In the genomic region with DNA sequence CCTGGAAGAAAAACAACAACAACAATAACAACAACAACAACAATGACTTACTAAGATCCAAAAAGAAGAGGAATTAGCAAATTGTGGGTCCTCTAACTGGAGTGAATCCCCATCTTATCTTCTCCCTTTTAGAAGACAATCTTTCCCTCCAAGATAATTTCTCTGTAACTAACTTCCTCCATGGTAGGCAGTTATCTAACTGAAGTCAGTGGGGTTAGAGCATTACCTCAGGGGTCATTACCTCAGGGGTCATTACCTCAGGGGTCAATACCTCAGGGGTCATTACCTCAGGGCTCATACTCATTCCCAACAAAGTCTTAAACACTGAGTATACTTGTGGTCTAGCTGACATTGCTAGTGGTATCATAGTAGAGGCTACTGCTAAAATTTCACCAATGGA, we compare ENCODE assay signal across 27 mouse cellular contexts. TPM values are rescaled to one million over a fixed set of nuclear protein-coding genes. Genes with fewer than 3 reads are reported as not detected.
DNase-seq lines count a peak whose midpoint lies in the region; ATAC-seq and TF ChIP-seq lines count a peak whose summit lies in the region.
"Had no signal": no experiment of that assay in that cellular context is flagged by ENCODE, and none has a peak within 500 bp of the region (broad histone marks: within the 10 kb centered on the region; RNA-seq: fewer than 3 reads in every experiment).

No protein-coding gene starts in this region.

- TF ChIP-seq EP300 in MEL (IDR thresholded peaks at IDR 0.05; ENCODE audit: low read depth in 1 of 2, low read length in 2 of 2) = peak; percentile 88 to 89
- no peak for TF ChIP-seq EP300 in lung, postnatal 0 days (IDR thresholded peaks at IDR 0.05)

- no peak overlapping the region for H3K9ac ChIP-seq in forebrain, postnatal 0 days
- no peak overlapping the region for H3K9ac ChIP-seq in forebrain, embryonic 12.5 days
- H3K9ac ChIP-seq in MEL (ENCODE audit: control insufficient read depth, low read depth, low read length, poor library complexity, severe bottlenecking) = no peak overlapping the region; the same call in 1 of the 2 replicates
- no peak overlapping the region for H3K9ac ChIP-seq in liver, embryonic 13.5 days
- no peak overlapping the region for H3K9ac ChIP-seq in lung, postnatal 0 days (replicated peaks; ENCODE audit: low read depth)
- H3K9ac ChIP-seq: intestine, embryonic 15.5 days; limb, embryonic 13.5 days; lung, embryonic 15.5 days had no signal

- TF ChIP-seq CTCF in forebrain, postnatal 0 days (IDR thresholded peaks at IDR 0.05; ENCODE audit: low read depth) = no peak
- no peak for TF ChIP-seq CTCF in MEL (IDR thresholded peaks at IDR 0.05 in 2 of 3, conservative IDR thresholded peaks at IDR 0.05 in 1 of 3; ENCODE audit: control insufficient read depth in 1 of 3, insufficient read depth in 1 of 3, low read depth in 2 of 3, low read length in 3 of 3, poor library complexity in 1 of 3, severe bottlenecking in 1 of 3)
- TF ChIP-seq CTCF in lung, postnatal 0 days (IDR thresholded peaks at IDR 0.05) = no peak

- no peak for DNase-seq in forebrain, postnatal 0 days
- DNase-seq in kidney, adult 9 months = peak; percentile 60
- no peak for DNase-seq in kidney, adult 11 months
- peak; percentile 48 for DNase-seq in MEL (ENCODE audit: low read depth, low spot score)
- no peak for DNase-seq in liver, embryonic 13.5 days
- no peak for DNase-seq in lung, postnatal 0 days (ENCODE audit: low spot score)
- DNase-seq: adrenal gland, postnatal 14 days; cerebellum, adult 9-11 months; gastrocnemius, postnatal 14 days; heart, postnatal 4 days; kidney, postnatal 25 days; lung, postnatal 36 days; right cerebral cortex, adult 18-20 months; thymus, adult 18-20 months; thymus, postnatal 36 days had no signal

- no peak for TF ChIP-seq POLR2A in MEL (IDR thresholded peaks at IDR 0.05; ENCODE audit: control insufficient read depth in 1 of 2, insufficient read depth in 1 of 2, low read depth in 1 of 2, low read length in 2 of 2, poor library complexity in 1 of 2)

- TF ChIP-seq RAD21 in MEL (IDR thresholded peaks at IDR 0.05; ENCODE audit: low read depth, low read length) = no peak

- peaks cover 24% of the 10 kb centered on the region; the same call in 1 of the 2 replicates for H3K4me1 ChIP-seq in forebrain, postnatal 0 days (ENCODE audit: insufficient read depth)
- H3K4me1 ChIP-seq in forebrain, embryonic 12.5 days = peaks cover 31% of the 10 kb centered on the region
- H3K4me1 ChIP-seq in MEL (ENCODE audit: control insufficient read depth in 1 of 2, insufficient read depth in 2 of 2, low read length in 2 of 2) = peaks cover 24 to 40% of the 10 kb centered on the region in 2 experiments
- H3K4me1 ChIP-seq in liver, embryonic 13.5 days (replicated peaks) = peaks cover 51% of the 10 kb centered on the region
- peaks cover 5% of the 10 kb centered on the region; the same call in 1 of the 2 replicates for H3K4me1 ChIP-seq in lung, postnatal 0 days (ENCODE audit: insufficient read depth, low read depth, low read length)

- no peaks in the 10 kb centered on the region; the same call in 1 of the 2 replicates for H3K27me3 ChIP-seq in forebrain, postnatal 0 days (ENCODE audit: insufficient read depth, low read length)
- H3K27me3 ChIP-seq in forebrain, embryonic 12.5 days = no peaks in the 10 kb centered on the region
- H3K27me3 ChIP-seq in MEL (ENCODE audit: control insufficient read depth in 1 of 2, insufficient read depth in 2 of 2, low read length in 2 of 2) = no peaks in the 10 kb centered on the region
- H3K27me3 ChIP-seq in liver, embryonic 13.5 days = no peaks in the 10 kb centered on the region
- no peaks in the 10 kb centered on the region for H3K27me3 ChIP-seq in lung, postnatal 0 days (replicated peaks; ENCODE audit: insufficient read depth, low read length)
- H3K27me3 ChIP-seq: embryonic facial prominence, embryonic 13.5 days; forebrain, embryonic 13.5 days; intestine, embryonic 15.5 days; limb, embryonic 13.5 days; lung, embryonic 15.5 days; midbrain, embryonic 13.5 days; Patski had no signal

- no peaks in the 10 kb centered on the region for H3K36me3 ChIP-seq in forebrain, postnatal 0 days (ENCODE audit: insufficient read depth)
- no peaks in the 10 kb centered on the region for H3K36me3 ChIP-seq in forebrain, embryonic 12.5 days (replicated peaks)
- peaks cover 0 to 36% of the 10 kb centered on the region in 2 experiments; a peak in 2 of 4 replicates for H3K36me3 ChIP-seq in MEL (ENCODE audit: control insufficient read depth in 1 of 2, insufficient read depth in 2 of 2, low read length in 2 of 2)
- no peaks in the 10 kb centered on the region for H3K36me3 ChIP-seq in liver, embryonic 13.5 days
- H3K36me3 ChIP-seq in lung, postnatal 0 days (ENCODE audit: insufficient read depth, low read length) = no peaks in the 10 kb centered on the region
- H3K36me3 ChIP-seq: embryonic facial prominence, embryonic 13.5 days; intestine, embryonic 15.5 days; limb, embryonic 13.5 days; lung, embryonic 15.5 days; midbrain, embryonic 13.5 days had no signal

- peaks cover 33% of the 10 kb centered on the region for H3K79me2 ChIP-seq in MEL (ENCODE audit: control insufficient read depth, insufficient read depth, low read length, poor library complexity)

- H3K4me3 ChIP-seq in forebrain, postnatal 0 days (ENCODE audit: low read depth, low read length) = no peak overlapping the region
- H3K4me3 ChIP-seq in forebrain, embryonic 12.5 days (replicated peaks) = no peak overlapping the region
- peak overlapping the region in 1 of 2 experiments; percentile 87; a peak in 3 of 4 replicates for H3K4me3 ChIP-seq in MEL (ENCODE audit: control insufficient read depth in 1 of 2, insufficient read depth in 1 of 2, low read depth in 2 of 2, low read length in 2 of 2)
- peak overlapping the region; percentile 97; the same call in 1 of the 2 replicates for H3K4me3 ChIP-seq in liver, embryonic 13.5 days (replicated peaks)
- no peak overlapping the region for H3K4me3 ChIP-seq in lung, postnatal 0 days (ENCODE audit: low read depth, low read length)
- H3K4me3 ChIP-seq: embryonic facial prominence, embryonic 13.5 days; intestine, embryonic 15.5 days; limb, embryonic 13.5 days; lung, embryonic 15.5 days had no signal

- ATAC-seq in forebrain, postnatal 0 days = no peak
- no peak for ATAC-seq in forebrain, embryonic 12.5 days (ENCODE audit: low FRiP score)
- no peak for ATAC-seq in liver, embryonic 13.5 days (ENCODE audit: low read depth)
- ATAC-seq in megakaryocyte progenitor cell, adult 5-6 weeks (replicated peaks; ENCODE audit: poor library complexity) = no peak
- no peak for ATAC-seq in lung, postnatal 0 days
- ATAC-seq: forebrain, embryonic 13.5 days; hindbrain, embryonic 16.5 days; intestine, embryonic 15.5 days; midbrain, embryonic 13.5 days; Patski had no signal

- H3K27ac ChIP-seq in forebrain, postnatal 0 days (ENCODE audit: low read depth, low read length) = no peak overlapping the region
- H3K27ac ChIP-seq in forebrain, embryonic 12.5 days = no peak overlapping the region
- H3K27ac ChIP-seq in MEL (ENCODE audit: control insufficient read depth, low read depth, low read length) = peak overlapping the region; percentile 76
- peak overlapping the region; percentile 92 for H3K27ac ChIP-seq in liver, embryonic 13.5 days
- no peak overlapping the region for H3K27ac ChIP-seq in lung, postnatal 0 days (ENCODE audit: low read length)
- H3K27ac ChIP-seq: embryonic facial prominence, embryonic 13.5 days; intestine, embryonic 15.5 days; limb, embryonic 13.5 days; lung, embryonic 15.5 days; midbrain, embryonic 13.5 days; stomach, postnatal 0 days had no signal

- H3K9me3 ChIP-seq in forebrain, postnatal 0 days (ENCODE audit: low read length) = no peaks in the 10 kb centered on the region
- no peaks in the 10 kb centered on the region for H3K9me3 ChIP-seq in forebrain, embryonic 12.5 days
- H3K9me3 ChIP-seq in MEL (replicated peaks; ENCODE audit: insufficient read depth, low read length) = no peaks in the 10 kb centered on the region
- no peaks in the 10 kb centered on the region for H3K9me3 ChIP-seq in liver, embryonic 13.5 days (replicated peaks)
- no peaks in the 10 kb centered on the region for H3K9me3 ChIP-seq in lung, postnatal 0 days (ENCODE audit: low read length)
- H3K9me3 ChIP-seq: embryonic facial prominence, embryonic 13.5 days; forebrain, embryonic 13.5 days; G1E; intestine, embryonic 15.5 days; limb, embryonic 13.5 days; lung, embryonic 15.5 days; midbrain, embryonic 13.5 days had no signal

- peak overlapping the region; percentile 91; the same call in 1 of the 2 replicates for H3K4me2 ChIP-seq in forebrain, postnatal 0 days (ENCODE audit: low read depth)
- no peak overlapping the region for H3K4me2 ChIP-seq in forebrain, embryonic 12.5 days
- H3K4me2 ChIP-seq in liver, embryonic 13.5 days = peak overlapping the region; percentile 85
- no peak overlapping the region for H3K4me2 ChIP-seq in lung, postnatal 0 days (replicated peaks; ENCODE audit: low read depth, low read length)

TF ChIP-seq in MEL, 35 proteins besides CTCF, POLR2A, EP300 and RAD21 (continues in another document):
- TF ChIP-seq CHD2 (IDR thresholded peaks at IDR 0.05; ENCODE audit: low read length) = no peak
- no peak for TF ChIP-seq MXI1 (IDR thresholded peaks at IDR 0.05; ENCODE audit: low read depth, low read length)
- no peak for TF ChIP-seq MAX (IDR thresholded peaks at IDR 0.05; ENCODE audit: low read length)
- TF ChIP-seq GATA1 (IDR thresholded peaks at IDR 0.05; ENCODE audit: low read depth, low read length) = peak; percentile 93
- TF ChIP-seq ZMIZ1 (IDR thresholded peaks at IDR 0.05; ENCODE audit: low read depth, low read length) = no peak
- no peak for TF ChIP-seq ZKSCAN1 (IDR thresholded peaks at IDR 0.05; ENCODE audit: low read depth, low read length)
- no peak for TF ChIP-seq USF1 (IDR thresholded peaks at IDR 0.05; ENCODE audit: low read depth, low read length)
- TF ChIP-seq NELFE (IDR thresholded peaks at IDR 0.05; ENCODE audit: low read depth, low read length) = no peak
- no peak; the same call in 1 of the 2 replicates for TF ChIP-seq TAL1 (IDR thresholded peaks at IDR 0.05; ENCODE audit: low read length)
- TF ChIP-seq HCFC1 (IDR thresholded peaks at IDR 0.05; ENCODE audit: low read depth, low read length) = peak; percentile 29
- TF ChIP-seq TCF12 (IDR thresholded peaks at IDR 0.05; ENCODE audit: low read depth, low read length) = peak; percentile 76

RNA-seq across cellular contexts. Expression of gene Mkln1, which starts 1.2 kb away (rescaled TPM):
- total RNA-seq in forebrain, postnatal 0 days (2014; rRNA removed) = 93.2 and 119 TPM in 2 replicates
- 84.1 and 93.5 TPM in 2 replicates for polyA plus RNA-seq in forebrain, postnatal 0 days (2015; fragmentation: Nextera tagmentation; extraction: Ambion mirVana)
- 187 and 208 TPM in 2 replicates for polyA plus RNA-seq in forebrain, embryonic 12.5 days (2016; fragmentation: Nextera tagmentation; extraction: Ambion mirVana)
- 126 and 135 TPM in 2 replicates for total RNA-seq in MEL (2012; rRNA removed)
- 100 to 1,000 TPM; 115 to 187 TPM for polyA plus RNA-seq in MEL (2012; ENCODE audit: insufficient read depth in 1 of 2, insufficient read length in 2 of 2, low read depth in 1 of 2, low replicate concordance in 2 of 2, missing spikeins in 1 of 2)
- 144 and 182 TPM in 2 replicates for polyA plus RNA-seq in liver, embryonic 13.5 days (2015; fragmentation: Nextera tagmentation; extraction: Ambion mirVana)
- 131 and 135 TPM in 2 replicates for total RNA-seq in megakaryocyte progenitor cell, adult 5-6 weeks (2015)
- 142 and 172 TPM in 2 replicates for total RNA-seq in megakaryocyte progenitor cell, adult 5-6 weeks (2017)
- polyA plus RNA-seq in lung, postnatal 0 days (2015; fragmentation: Nextera tagmentation; extraction: Ambion mirVana) = 127 and 144 TPM in 2 replicates

Comparison
In these comparisons a context has a peak if more than half of its experiments do, and no peak if none do; other contexts are left out.
1. DNase-seq: peak in kidney, adult 9 months (single experiment) and MEL (single experiment); none in forebrain, postnatal 0 days (single experiment), kidney, adult 11 months (single experiment), liver, embryonic 13.5 days (single experiment) and lung, postnatal 0 days (single experiment).
2. H3K4me2 ChIP-seq: peak in forebrain, postnatal 0 days (single experiment) and liver, embryonic 13.5 days (single experiment); none in forebrain, embryonic 12.5 days (single experiment) and lung, postnatal 0 days (single experiment).
3. H3K27ac ChIP-seq: peak in MEL (single experiment) and liver, embryonic 13.5 days (single experiment); none in forebrain, postnatal 0 days (single experiment), forebrain, embryonic 12.5 days (single experiment) and lung, postnatal 0 days (single experiment).